Mouse (Mus musculus): ENCODE measurements around the gene Tmem18. TPM values are rescaled to one million over a fixed set of nuclear protein-coding genes. Genes with fewer than 3 reads are reported as not detected.
A peak's percentile ranks its signal among the peaks of the same experiment; 100 is the strongest.

Tmem18 gene
- polyA plus RNA-seq, 1 experiment from 2014 or later, result 29.4 TPM

- H3K4me3 ChIP-seq (ENCODE audit: low read depth, low read length), result no peak overlapping the region
- 55% methylated on average over 8 of the region's 8 CpGs for WGBS
- no peak overlapping the region for H3K27ac ChIP-seq (ENCODE audit: low read depth, low read length)
- H3K9ac ChIP-seq (ENCODE audit: low read length), result no peak overlapping the region
- ATAC-seq (ENCODE audit: insufficient read depth, low FRiP score, low TSS enrichment) (no peak), DNase-seq (ENCODE audit: low spot score) (peak; percentile 43)
- no peaks in the 10 kb centered on the region for H3K4me1 ChIP-seq (ENCODE audit: control insufficient read depth, insufficient read depth, low read length)
- no peaks in the 10 kb centered on the region for H3K9me3 ChIP-seq (ENCODE audit: control insufficient read depth, low read length)
- H3K4me2 ChIP-seq (ENCODE audit: low read depth), result no peak overlapping the region
- H3K36me3 ChIP-seq (ENCODE audit: control insufficient read depth, insufficient read depth, low read length), result no peaks in the 10 kb centered on the region
- H3K27me3 ChIP-seq (ENCODE audit: control insufficient read depth, insufficient read depth, low read length), result no peaks in the 10 kb centered on the region
Observed at GRCm38 (mm10) chr12:30618425-30618824, 34.2 kb downstream of the Tmem18 start.

GRCm38 (mm10) chr12:30628466-30628865 lies 44.2 kb downstream of the Tmem18 start:
- H3K27ac ChIP-seq (ENCODE audit: low read depth, low read length), result no peak overlapping the region
- no peaks in the 10 kb centered on the region for H3K36me3 ChIP-seq (ENCODE audit: control insufficient read depth, insufficient read depth, low read length)
- no peak overlapping the region for H3K4me3 ChIP-seq (ENCODE audit: low read depth, low read length)
- H3K9me3 ChIP-seq (ENCODE audit: control insufficient read depth, low read length), result no peaks in the 10 kb centered on the region
- no peak overlapping the region for H3K9ac ChIP-seq (ENCODE audit: low read length)
- H3K4me2 ChIP-seq (ENCODE audit: low read depth), result no peak overlapping the region
- ATAC-seq (ENCODE audit: insufficient read depth, low FRiP score, low TSS enrichment) (no peak), DNase-seq (ENCODE audit: low spot score) (no peak)
- no peaks in the 10 kb centered on the region for H3K4me1 ChIP-seq (ENCODE audit: control insufficient read depth, insufficient read depth, low read length)
- 65% methylated on average over 5 of the region's 5 CpGs for WGBS
- H3K27me3 ChIP-seq (ENCODE audit: control insufficient read depth, insufficient read depth, low read length), result no peaks in the 10 kb centered on the region

- Histone ChIP-seq H3K27ac (ENCODE audit: low read depth, low read length) (no peak overlapping the region), H3K9me3 (ENCODE audit: control insufficient read depth, low read length) (no peaks in the 10 kb centered on the region), H3K9ac (ENCODE audit: low read length) (no peak overlapping the region), H3K4me3 (ENCODE audit: low read depth, low read length) (no peak overlapping the region), H3K36me3 (ENCODE audit: control insufficient read depth, insufficient read depth, low read length) (no peaks in the 10 kb centered on the region), H3K4me1 (ENCODE audit: control insufficient read depth, insufficient read depth, low read length) (no peaks in the 10 kb centered on the region), H3K4me2 (ENCODE audit: low read depth) (no peak overlapping the region), H3K27me3 (ENCODE audit: control insufficient read depth, insufficient read depth, low read length) (no peaks in the 10 kb centered on the region)
- DNase-seq (ENCODE audit: low spot score) (no peak), ATAC-seq (ENCODE audit: insufficient read depth, low FRiP score, low TSS enrichment) (no peak)
Observed at GRCm38 (mm10) chr12:30634534-30634933, 50.3 kb downstream of the Tmem18 start.

Small RNA genes within 50 kb of the gene (microRNA-seq; reads per million reads assigned to microRNA genes)
- gene Gm25243, result not detected

Other genes starting within 250 kb of the Tmem18 start
- 0.94 and 1.7 TPM in 2 replicates for gene Sntg2, start 211.1 kb upstream of the Tmem18 start, polyA plus RNA-seq (2014; fragmentation: Nextera tagmentation; extraction: Ambion mirVana)

Measured in neural tube, embryonic 11.5 days (tissue).